Mouse (Mus musculus) myocyte (in vitro differentiated cells): ENCODE data around the gene Bco2.

Experiments used
- CEBPB ChIP-seq: IDR thresholded peaks from 2 replicates; pipeline ENCODE4 v1.6.1; 2011; ENCODE audit warnings: mild to moderate bottlenecking, moderate library complexity; ENCODE audit not compliant: poor library complexity, insufficient read depth, severe bottlenecking
- E2F4 ChIP-seq: IDR thresholded peaks from one replicate; pipeline ENCODE4 v1.6.1; 2011; ENCODE audit warnings: mild to moderate bottlenecking, control low read depth, moderate library complexity; ENCODE audit not compliant: insufficient read depth
- MAX ChIP-seq: IDR thresholded peaks from one replicate; pipeline ENCODE4 v1.6.1; 2011; ENCODE audit warnings: low read depth, mild to moderate bottlenecking, control low read depth
- MYOD1 ChIP-seq, 3 experiments: IDR thresholded peaks; one replicate each; pipeline ENCODE4 v1.6.1; 2011; ENCODE audit warnings: control low read depth in 2 of 3, low read depth in 2 of 3, mild to moderate bottlenecking in 2 of 3, moderate library complexity in 1 of 3; ENCODE audit not compliant: insufficient read length in 2 of 3, control insufficient read depth in 1 of 3
- MYOG ChIP-seq, 3 experiments: IDR thresholded peaks; one replicate each; pipeline ENCODE4 v1.6.1; 2011; ENCODE audit warnings: control low read depth in 2 of 3, low read depth in 2 of 3, mild to moderate bottlenecking in 2 of 3; ENCODE audit not compliant: insufficient read length in 2 of 3, control insufficient read depth in 1 of 3, insufficient read depth in 1 of 3
- POLR2A ChIP-seq: IDR thresholded peaks from one replicate; pipeline ENCODE4 v1.6.1; 2011; ENCODE audit warnings: low read depth, mild to moderate bottlenecking, control low read depth, moderate library complexity; ENCODE audit not compliant: insufficient read length
- POLR2AphosphoS2 ChIP-seq: IDR thresholded peaks from one replicate; pipeline ENCODE4 v1.6.1; 2011; ENCODE audit warnings: low read depth, control low read depth; ENCODE audit not compliant: insufficient read length
- REST ChIP-seq: IDR thresholded peaks from one replicate; pipeline ENCODE4 v1.6.1; 2011; ENCODE audit warnings: mild to moderate bottlenecking, control low read depth, moderate library complexity; ENCODE audit not compliant: insufficient read depth, insufficient read length
- SRF ChIP-seq: IDR thresholded peaks from one replicate; pipeline ENCODE4 v1.6.1; 2011; ENCODE audit warnings: low read depth; ENCODE audit not compliant: control insufficient read depth, insufficient read length
- TCF12 ChIP-seq: IDR thresholded peaks from one replicate; pipeline ENCODE4 v1.6.1; 2011; ENCODE audit warnings: mild to moderate bottlenecking, control low read depth; ENCODE audit not compliant: poor library complexity, insufficient read depth, severe bottlenecking
- TCF3 ChIP-seq: IDR thresholded peaks from one replicate; pipeline ENCODE4 v1.6.1; 2011; ENCODE audit warnings: low read depth, control low read depth; ENCODE audit not compliant: insufficient read length
- USF1 ChIP-seq: IDR thresholded peaks from one replicate; pipeline ENCODE4 v1.6.1; 2011; ENCODE audit warnings: low read depth, mild to moderate bottlenecking, control low read depth, moderate library complexity

DNA sequence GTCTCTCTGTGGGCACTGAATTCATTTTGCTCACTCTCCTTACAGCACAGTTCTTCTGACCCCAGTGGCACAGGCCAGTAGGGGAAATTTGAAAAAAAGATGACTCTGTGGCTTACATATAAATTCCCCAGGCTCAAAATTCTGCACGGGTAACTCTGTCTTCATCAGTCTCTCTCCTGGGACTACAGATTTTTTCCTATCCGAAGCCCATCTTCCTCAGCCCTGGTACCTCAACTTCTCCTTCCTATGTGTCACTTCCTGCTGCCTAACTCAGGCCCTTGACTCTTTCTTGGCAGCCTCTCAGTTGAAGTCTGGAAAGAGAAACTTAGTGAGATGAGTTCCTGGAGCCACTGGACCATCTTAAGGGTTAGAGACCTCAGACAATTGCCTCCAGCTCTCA is 1.4 kb downstream of the Bco2 start:
- TF ChIP-seq MYOD1 (IDR thresholded peaks at IDR 0.05; ENCODE audit: control insufficient read depth in 1 of 3, insufficient read length in 2 of 3, low read depth in 2 of 3) = no peak
- TF ChIP-seq POLR2A = no peak
- no peak for TF ChIP-seq POLR2AphosphoS2
- no peak for TF ChIP-seq MYOG (IDR thresholded peaks at IDR 0.05; ENCODE audit: control insufficient read depth in 1 of 3, insufficient read depth in 1 of 3, insufficient read length in 2 of 3, low read depth in 2 of 3)
- no peak for TF ChIP-seq REST
- no peak for TF ChIP-seq E2F4
- TF ChIP-seq MAX = no peak
- TF ChIP-seq SRF = no peak
- no peak for TF ChIP-seq USF1
- no peak for TF ChIP-seq TCF12
- no peak for TF ChIP-seq CEBPB
- no peak for TF ChIP-seq TCF3
